Mouse (Mus musculus): ENCODE measurements at regions not wholly inside any gene's neighbourhood (a gene's known extent, or its start where the extent isn't known, plus 50 kb on each side); places are given as distances from the start of the nearest gene placed in this dataset.

DNA sequence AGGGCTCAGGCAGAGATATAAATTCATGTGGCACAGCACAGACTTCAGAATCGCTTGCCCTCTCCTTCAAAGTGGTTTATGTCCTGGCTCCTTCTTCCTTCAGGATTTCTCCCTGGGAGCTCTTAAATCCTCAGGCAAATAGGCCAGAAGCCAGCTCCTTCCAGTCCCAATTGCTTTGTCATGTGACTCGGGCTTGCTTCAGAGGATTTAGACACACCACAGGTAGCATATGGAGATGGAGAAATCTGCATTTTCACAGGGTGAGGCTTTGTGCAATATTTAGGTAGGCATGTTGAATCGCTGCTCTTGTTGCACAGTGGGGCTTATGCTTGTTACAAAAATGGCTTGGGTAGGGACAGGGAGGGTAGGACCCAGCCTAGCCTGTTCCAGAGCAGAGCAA, 309.8 kb downstream of the Cmpk2 start:
- no peak for TF ChIP-seq CTCF (IDR thresholded peaks at IDR 0.05; ENCODE audit: low read depth, low read length)
- no peak for TF ChIP-seq POLR2AphosphoS5 (IDR thresholded peaks at IDR 0.05; ENCODE audit: insufficient replicate concordance, low read depth, low read length)
- no peak for TF ChIP-seq TAL1 (conservative IDR thresholded peaks at IDR 0.05; ENCODE audit: low read depth, low read length)
